Mouse (Mus musculus) olfactory bulb, adult 2 months (tissue): ENCODE data around the gene Plppr3. TPM values are rescaled to one million over a fixed set of nuclear protein-coding genes. Genes with fewer than 3 reads are reported as not detected.

ENCODE experiments used
- H3K27ac ChIP-seq: fragments of 200-500 bp; 2 replicates; pipeline ENCODE4 v1.5.1; 2012; ENCODE audit warnings: low read depth, low read length; ENCODE audit not compliant: insufficient read depth
- H3K4me1 ChIP-seq: fragments of 200-500 bp; 2 replicates; pipeline ENCODE4 v1.6.1; 2012; ENCODE audit warnings: low read length; ENCODE audit not compliant: control insufficient read depth, insufficient read depth
- H3K4me3 ChIP-seq: fragments of 200-500 bp; 2 replicates; pipeline ENCODE4 v1.5.1; 2012; ENCODE audit warnings: mild to moderate bottlenecking, low read depth, low read length, moderate library complexity; ENCODE audit not compliant: insufficient read depth
- CTCF ChIP-seq: fragments of 200-500 bp; IDR thresholded peaks from 2 replicates; pipeline ENCODE4 v1.5.1; 2012; ENCODE audit warnings: low read depth, mild to moderate bottlenecking, low read length, moderate library complexity; ENCODE audit not compliant: insufficient read depth
- POLR2A ChIP-seq: fragments of 200-500 bp; IDR thresholded peaks from 2 replicates; pipeline ENCODE4 v1.6.1; 2012; ENCODE audit warnings: mild to moderate bottlenecking, low read depth, low read length, moderate library complexity; ENCODE audit not compliant: insufficient read depth
- WGBS: fragments of 180-500 bp; shearing (Covaris S2); methylation state at CpG from one replicate; pipeline ENCODE4 v1.1.7; 2018; 5-methylcytosine and 5-hydroxymethylcytosine counted together
- polyA plus RNA-seq: library from polyadenylated mRNA; stranded (reverse); fragments of >200 nt; gene quantifications from 2 replicates; pipeline ENCODE4 v1.2.4, GENCODE M21; 2012; ENCODE audit warnings: low replicate concordance; ENCODE audit not compliant: missing spikeins, insufficient read depth, insufficient read length

Gene Plppr3
- polyA plus RNA-seq, 1 experiment = not detected

DNA sequence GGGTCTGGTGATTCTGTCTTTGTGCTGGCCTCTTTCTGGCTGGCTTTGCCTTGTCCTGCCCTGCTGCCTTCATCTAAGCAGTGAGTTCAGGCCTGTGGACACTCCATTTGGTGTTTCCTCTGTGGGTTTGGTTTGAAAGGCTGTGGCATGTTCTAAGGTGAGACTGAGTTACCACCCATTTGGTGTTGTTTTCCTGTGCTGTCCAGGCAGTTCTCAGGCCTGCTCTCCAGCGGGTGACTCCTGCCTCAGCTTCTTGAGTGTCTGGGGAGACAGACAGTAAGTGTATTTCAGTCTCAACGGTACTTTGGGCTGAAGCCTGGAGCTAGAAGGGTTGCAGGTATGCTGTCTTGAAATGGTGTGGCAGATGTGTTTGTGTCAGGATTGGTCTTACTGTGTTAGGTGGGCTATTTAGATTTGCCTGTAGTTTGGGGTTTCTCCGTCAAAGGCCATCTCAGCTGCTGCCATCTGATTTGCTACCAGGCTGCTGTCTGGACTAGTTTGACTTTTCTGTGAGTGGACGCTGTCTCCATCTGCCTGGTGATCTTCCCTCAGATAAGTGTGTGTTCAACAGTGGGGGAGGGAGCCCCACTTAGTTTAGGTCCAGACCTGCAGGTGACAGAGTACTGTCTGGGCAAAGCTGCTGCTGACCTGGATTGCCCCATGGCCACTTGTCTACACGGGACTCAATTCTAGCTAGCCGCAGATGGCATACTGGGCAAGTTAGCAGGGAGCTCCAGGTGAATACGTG, 17.6 kb downstream of the Plppr3 start:
- no peak overlapping the region for H3K27ac ChIP-seq
- TF ChIP-seq CTCF (no peak), POLR2A (no peak)
- H3K4me3 ChIP-seq = peak overlapping the region; percentile 36
- H3K4me1 ChIP-seq = peaks cover 72% of the 10 kb centered on the region
- 14% methylated on average over 7 of the region's 7 CpGs for WGBS

DNA sequence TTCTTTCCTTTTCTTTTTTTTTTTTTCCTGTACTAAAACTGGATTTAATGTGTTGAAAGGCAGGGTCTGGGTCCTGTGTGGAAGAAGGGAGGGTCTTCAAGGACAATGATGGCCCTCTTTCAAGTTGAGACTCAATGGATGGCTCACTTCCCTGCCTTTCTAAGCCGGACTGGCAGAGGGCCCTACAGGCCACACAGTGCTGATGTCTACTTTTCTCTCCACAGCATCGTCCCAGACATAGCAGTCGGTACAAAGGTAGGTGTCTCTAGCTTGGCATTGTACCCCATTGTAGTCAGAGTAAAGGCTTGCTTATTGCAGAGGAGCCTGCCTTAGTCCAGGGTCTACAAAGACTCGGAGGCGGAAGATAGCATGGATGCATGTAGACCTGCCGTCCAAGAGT, 18.2 kb downstream of the Plppr3 start:
- Histone ChIP-seq H3K4me3 (peak overlapping the region; percentile 36), H3K27ac (no peak overlapping the region), H3K4me1 (peaks cover 74% of the 10 kb centered on the region)
- 11% methylated on average over 6 of the region's 6 CpGs for WGBS
- TF ChIP-seq POLR2A (no peak), CTCF (no peak)

GRCm38 (mm10) chr10:79855558-79856184, 18.8 kb downstream of the Plppr3 start:
- WGBS = 1% methylated on average over 10 of the region's 10 CpGs
- Histone ChIP-seq H3K4me3 (peak overlapping the region; percentile 83), H3K27ac (no peak overlapping the region), H3K4me1 (peaks cover 68% of the 10 kb centered on the region)
- no peak for TF ChIP-seq CTCF
- no peak for TF ChIP-seq POLR2A

DNA sequence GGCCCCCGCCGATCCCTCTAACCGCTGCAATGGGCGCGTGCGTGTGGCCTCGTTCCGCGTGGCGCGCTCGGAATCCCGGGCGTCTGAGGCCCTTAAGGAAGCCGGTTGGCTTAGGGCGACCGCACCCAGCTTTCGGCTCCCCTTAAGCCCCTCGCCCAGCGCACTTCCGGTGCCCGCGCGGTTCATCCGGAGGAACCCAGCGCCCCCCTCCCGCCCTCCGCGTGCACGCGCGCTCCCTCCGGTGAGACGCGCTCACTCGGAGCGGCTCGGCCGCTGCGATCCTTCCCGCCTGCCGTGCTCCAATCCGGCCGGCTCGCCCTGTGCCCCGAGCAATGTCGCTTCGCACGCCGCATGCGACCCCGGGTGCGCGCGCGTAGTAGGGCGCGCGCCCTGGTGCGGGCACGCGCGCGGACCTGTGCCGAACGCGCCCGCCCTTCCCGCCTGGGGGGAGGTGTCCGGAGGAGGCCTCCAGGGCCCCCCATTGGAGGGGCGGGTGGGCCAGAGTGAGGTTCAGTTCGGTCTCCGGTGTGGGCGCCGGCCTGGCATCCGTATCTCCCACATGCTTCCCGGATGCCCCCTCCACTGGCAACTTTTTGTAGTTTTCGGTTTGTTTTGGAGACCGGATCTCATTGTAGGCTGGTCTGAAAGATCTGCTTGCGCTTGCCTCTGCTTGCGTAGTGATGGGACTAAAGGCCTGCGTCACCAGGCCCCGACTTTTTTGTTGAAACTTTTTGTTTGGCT, 19.5 kb downstream of the Plppr3 start:
- no peak for TF ChIP-seq CTCF
- no peak; the same call in 1 of the 2 replicates for TF ChIP-seq POLR2A
- H3K27ac ChIP-seq = peak overlapping the region; percentile 96
- WGBS = under 1% methylated on average over 83 of the region's 83 CpGs
- H3K4me1 ChIP-seq = peaks cover 62% of the 10 kb centered on the region
- peak overlapping the region; percentile 83 for H3K4me3 ChIP-seq

DNA sequence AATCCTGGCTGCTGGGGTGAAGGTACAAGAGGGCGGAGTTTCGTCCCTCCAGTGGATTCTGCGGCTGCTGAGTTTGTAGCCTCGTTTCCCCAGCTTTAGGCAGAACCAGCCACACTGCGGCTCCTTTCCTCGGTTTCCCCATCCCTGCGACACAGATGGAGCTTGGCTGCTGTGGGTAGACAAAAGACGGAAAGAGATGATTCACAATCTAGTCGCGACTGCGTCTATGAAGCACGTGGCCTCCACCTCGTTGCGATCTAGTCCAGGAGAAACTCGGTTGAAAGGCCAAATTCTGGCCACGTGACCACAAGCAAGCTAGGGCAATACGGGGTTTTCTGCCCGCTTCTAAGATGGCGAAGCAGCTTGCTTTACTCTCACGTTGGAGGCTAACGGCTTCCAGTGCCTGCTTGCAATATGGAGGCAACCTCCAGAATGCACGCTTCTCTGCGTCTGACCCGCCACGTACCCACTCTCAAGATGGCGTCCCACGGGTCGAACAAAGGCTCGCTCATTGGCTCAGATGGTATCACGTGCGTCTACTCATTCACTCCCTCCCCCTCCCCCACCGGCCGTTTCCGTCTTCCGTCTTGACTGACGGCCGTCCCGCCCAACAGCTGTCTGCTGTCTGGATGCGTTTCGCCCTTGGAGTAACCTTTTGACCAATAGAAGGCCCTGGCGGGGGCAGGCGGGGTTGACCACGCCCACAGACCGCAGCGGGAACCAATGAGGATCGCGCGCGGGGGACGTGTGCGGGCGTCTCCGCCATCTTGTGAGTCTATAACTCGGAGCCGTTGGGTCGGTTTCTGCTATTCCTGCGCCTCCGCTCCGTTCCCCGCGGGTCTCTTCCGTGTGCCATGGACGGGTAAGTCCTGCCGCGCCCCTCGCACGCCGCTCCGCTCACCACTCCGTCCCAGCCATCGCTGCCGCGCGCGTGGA, 20.3 kb downstream of the Plppr3 start, which contains the start of gene Ptbp1:
TSS of gene Ptbp1 (plus strand) at position 568 of the 936 bp plus-strand sequence.
- H3K4me3 ChIP-seq = peak within 1 kb of the TSS; percentile 83
- H3K4me1 ChIP-seq = peaks cover 56% of the 10 kb centered on the region
- under 1% methylated on average over 74 of the region's 75 CpGs for WGBS
- TF ChIP-seq POLR2A = peak; percentile 82
- TF ChIP-seq CTCF = no peak
- H3K27ac ChIP-seq = peak within 1 kb of the TSS; percentile 96

DNA sequence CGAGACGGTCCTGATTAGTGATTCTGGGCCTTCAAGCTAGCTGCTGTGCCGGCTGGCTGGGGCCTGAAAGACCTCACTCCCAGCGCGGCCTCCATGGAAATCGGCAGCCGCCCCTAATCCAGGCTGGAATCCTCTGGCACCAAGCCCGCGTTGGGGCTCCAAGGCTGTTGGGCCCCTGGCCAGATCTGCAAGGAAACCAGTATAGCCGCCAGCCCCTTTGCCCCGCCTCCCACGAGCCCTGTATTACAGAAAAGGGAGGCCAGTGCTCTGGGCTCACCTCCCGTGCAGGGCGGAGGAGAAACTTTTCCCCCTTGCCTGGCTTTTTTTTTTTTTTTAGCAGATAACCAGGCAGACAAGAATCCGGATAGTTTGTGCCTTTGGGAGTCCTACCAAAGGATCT, 21.0 kb downstream of the Plppr3 start:
- H3K27ac ChIP-seq = peak overlapping the region; percentile 87
- peaks cover 48% of the 10 kb centered on the region for H3K4me1 ChIP-seq
- 2% methylated on average over 15 of the region's 15 CpGs for WGBS
- no peak for TF ChIP-seq CTCF
- TF ChIP-seq POLR2A = no peak
- H3K4me3 ChIP-seq = peak overlapping the region; percentile 46

DNA sequence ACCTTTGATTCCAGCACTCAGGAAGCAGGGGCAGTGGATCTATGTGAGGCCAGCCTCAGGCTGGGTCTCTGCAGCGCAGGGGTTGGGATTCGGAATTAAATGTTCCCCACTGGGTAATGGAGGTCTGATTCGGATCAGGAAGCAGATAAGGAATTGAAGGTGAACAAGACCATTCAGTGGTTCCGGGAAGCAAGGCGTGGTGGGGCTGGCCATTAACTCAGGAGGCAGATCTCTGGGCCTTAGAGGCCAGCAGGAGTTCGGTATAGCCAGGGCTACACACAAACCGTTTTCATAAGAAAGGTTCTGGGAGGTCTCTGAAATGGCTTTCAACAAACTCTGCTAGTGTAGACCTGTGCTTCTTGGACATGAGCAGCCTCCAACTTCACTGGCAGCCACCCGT, 21.6 kb downstream of the Plppr3 start:
- TF ChIP-seq POLR2A (no peak), CTCF (no peak)

GRCm38 (mm10) chr10:79852107-79852789, 22.2 kb downstream of the Plppr3 start:
- Histone ChIP-seq H3K27ac (peak overlapping the region; percentile 87), H3K4me1 (peaks cover 37% of the 10 kb centered on the region), H3K4me3 (no peak overlapping the region)
- 34% methylated on average over 9 of the region's 9 CpGs for WGBS
- no peak for TF ChIP-seq POLR2A
- no peak for TF ChIP-seq CTCF

More for the DNA sequence above, 21.6 kb downstream of the Plppr3 start:
- WGBS = 26% methylated on average over 8 of the region's 8 CpGs
- peak overlapping the region; percentile 87 for H3K27ac ChIP-seq
- peaks cover 42% of the 10 kb centered on the region for H3K4me1 ChIP-seq
- peak overlapping the region; percentile 46 for H3K4me3 ChIP-seq
